19 mouse cellular contexts compared by ENCODE assay signal in the genomic region with DNA sequence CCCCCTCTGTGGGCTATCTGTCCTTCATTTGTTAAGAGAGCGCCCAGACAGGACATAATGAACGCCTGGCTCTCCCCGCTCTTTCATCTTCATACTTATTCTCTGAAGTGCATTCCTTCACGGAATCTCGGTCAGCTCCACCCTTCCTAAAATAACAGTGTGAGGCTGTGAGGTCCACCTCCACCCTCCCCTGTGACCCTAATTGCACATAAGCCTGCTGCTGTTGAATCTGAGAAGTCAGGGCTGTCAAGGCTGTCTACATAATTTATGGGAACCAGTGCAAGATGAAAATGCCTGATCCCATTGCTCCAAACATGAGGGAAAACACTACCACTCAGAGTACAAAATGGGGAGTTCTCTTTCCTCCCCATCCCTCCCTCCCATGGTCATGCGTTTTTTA. TPM values are rescaled to one million over a fixed set of nuclear protein-coding genes. Genes with fewer than 3 reads are reported as not detected.
DNase-seq lines count a peak whose midpoint lies in the region; ATAC-seq lines count a peak whose summit lies in the region.
"Had no signal": no experiment of that assay in that cellular context is flagged by ENCODE, and none has a peak within 500 bp of the region (broad histone marks: within the 10 kb centered on the region; RNA-seq: fewer than 3 reads in every experiment).

No protein-coding gene starts in this region.

- H3K4me3 ChIP-seq in kidney, embryonic 15.5 days (replicated peaks), result no peak overlapping the region
- H3K4me3 ChIP-seq in neural tube, embryonic 15.5 days (replicated peaks), result no peak overlapping the region
- H3K4me3 ChIP-seq in hindbrain, embryonic 11.5 days (ENCODE audit: low read depth, low read length), result no peak overlapping the region
- H3K4me3 ChIP-seq: forebrain, embryonic 10.5 days; limb, embryonic 12.5 days; liver, embryonic 15.5 days had no signal

- no peaks in the 10 kb centered on the region for H3K36me3 ChIP-seq in kidney, embryonic 15.5 days
- no peaks in the 10 kb centered on the region for H3K36me3 ChIP-seq in neural tube, embryonic 15.5 days
- no peaks in the 10 kb centered on the region for H3K36me3 ChIP-seq in hindbrain, embryonic 11.5 days (ENCODE audit: control insufficient read depth, insufficient read depth, low read length)
- H3K36me3 ChIP-seq: forebrain, embryonic 10.5 days; limb, embryonic 12.5 days; liver, embryonic 15.5 days had no signal

- H3K4me1 ChIP-seq in kidney, embryonic 15.5 days, result peaks cover 16% of the 10 kb centered on the region
- no peaks in the 10 kb centered on the region for H3K4me1 ChIP-seq in neural tube, embryonic 15.5 days
- H3K4me1 ChIP-seq in hindbrain, embryonic 11.5 days (replicated peaks; ENCODE audit: control insufficient read depth, insufficient read depth, low read length), result no peaks in the 10 kb centered on the region

- 17% methylated on average over 6 of the region's 6 CpGs for WGBS in kidney, embryonic 15.5 days
- WGBS in neural tube, embryonic 15.5 days, result 72% methylated on average over 6 of the region's 6 CpGs
- 42% methylated on average over 6 of the region's 6 CpGs for WGBS in hindbrain, embryonic 11.5 days

- H3K27ac ChIP-seq in kidney, embryonic 15.5 days, result no peak overlapping the region
- H3K27ac ChIP-seq in neural tube, embryonic 15.5 days (replicated peaks), result no peak overlapping the region
- no peak overlapping the region for H3K27ac ChIP-seq in hindbrain, embryonic 11.5 days (ENCODE audit: low read depth, low read length)
- H3K27ac ChIP-seq: forebrain, embryonic 10.5 days; hindbrain, postnatal 0 days; limb, embryonic 12.5 days; liver, embryonic 15.5 days had no signal

- peak; percentile 90 for ATAC-seq in kidney, embryonic 15.5 days (replicated peaks; ENCODE audit: low FRiP score)
- ATAC-seq in neural tube, embryonic 15.5 days (ENCODE audit: low FRiP score), result no peak
- ATAC-seq in hindbrain, embryonic 11.5 days (ENCODE audit: low FRiP score), result no peak
- ATAC-seq: hindbrain, postnatal 0 days had no signal

- no peak for DNase-seq in kidney, postnatal 10 days
- DNase-seq in neural tube, embryonic 10.5 days (ENCODE audit: extremely low spot score, low spot score), result peak; percentile 36
- DNase-seq in forelimb bud, embryonic 11.5 days (ENCODE audit: low read depth, low spot score), result peak; percentile 59
- no peak for DNase-seq in urinary bladder, postnatal 4 days (ENCODE audit: low spot score in 2 of 2)
- no peak for DNase-seq in hindbrain, embryonic 11.5 days (ENCODE audit: low spot score)
- DNase-seq in gastrocnemius, postnatal 25 days, result no peak
- DNase-seq: adrenal gland, postnatal 10 days; cerebellum, adult 2 months; gastrocnemius, postnatal 14 days; heart, postnatal 14 days; layer of hippocampus, postnatal 36 days; spleen, adult 18-20 months; thymus, postnatal 4 days had no signal

- no peak overlapping the region for H3K9ac ChIP-seq in kidney, embryonic 15.5 days
- no peak overlapping the region for H3K9ac ChIP-seq in neural tube, embryonic 15.5 days (replicated peaks)
- H3K9ac ChIP-seq in hindbrain, embryonic 11.5 days (ENCODE audit: low read depth, low read length), result no peak overlapping the region
- H3K9ac ChIP-seq: limb, embryonic 12.5 days; liver, embryonic 15.5 days had no signal

- H3K9me3 ChIP-seq in kidney, embryonic 15.5 days (replicated peaks), result 0 out of 2 replicates have a peak, but pooled peaks cover 3% of the 10 kb centered on the region
- H3K9me3 ChIP-seq in neural tube, embryonic 15.5 days (replicated peaks), result no peaks in the 10 kb centered on the region
- no peaks in the 10 kb centered on the region for H3K9me3 ChIP-seq in hindbrain, embryonic 11.5 days (ENCODE audit: control insufficient read depth, low read length)
- H3K9me3 ChIP-seq: liver, embryonic 15.5 days had no signal

- H3K27me3 ChIP-seq in kidney, embryonic 15.5 days, result no peaks in the 10 kb centered on the region
- H3K27me3 ChIP-seq in neural tube, embryonic 15.5 days (replicated peaks), result no peaks in the 10 kb centered on the region
- no peaks in the 10 kb centered on the region for H3K27me3 ChIP-seq in hindbrain, embryonic 11.5 days (ENCODE audit: control insufficient read depth, insufficient read depth, low read length)
- H3K27me3 ChIP-seq: limb, embryonic 12.5 days; liver, embryonic 15.5 days had no signal

- H3K4me2 ChIP-seq in kidney, embryonic 15.5 days, result peak overlapping the region; percentile 36; the same call in 1 of the 2 replicates
- no peak overlapping the region for H3K4me2 ChIP-seq in neural tube, embryonic 15.5 days
- H3K4me2 ChIP-seq in hindbrain, embryonic 11.5 days (replicated peaks; ENCODE audit: low read depth, low read length), result no peak overlapping the region
- H3K4me2 ChIP-seq: limb, embryonic 12.5 days; liver, embryonic 15.5 days had no signal

RNA-seq across cellular contexts. Expression of a gene that starts 19.0 kb away (rescaled TPM):
- 39.3 and 40.5 TPM in 2 replicates for polyA plus RNA-seq in kidney, embryonic 15.5 days (2015; fragmentation: Nextera tagmentation; extraction: Ambion mirVana)
- 19.5 and 26.1 TPM in 2 replicates for polyA plus RNA-seq in neural tube, embryonic 15.5 days (2015; fragmentation: Nextera tagmentation; extraction: Ambion mirVana)
- polyA plus RNA-seq in hindbrain, embryonic 11.5 days (2014; fragmentation: Nextera tagmentation; extraction: Ambion mirVana), result 39.1 and 45.2 TPM in 2 replicates
- 10 to 100 TPM; 36.3 to 50.5 TPM for total RNA-seq in gastrocnemius, postnatal 25 days (2021)

Comparison
In these comparisons a context has a peak if more than half of its experiments do, and no peak if none do; other contexts are left out.
1. DNase-seq: peak in neural tube, embryonic 10.5 days (single experiment) and forelimb bud, embryonic 11.5 days (single experiment); none in kidney, postnatal 10 days (single experiment), urinary bladder, postnatal 4 days (0 of 2), hindbrain, embryonic 11.5 days (single experiment) and gastrocnemius, postnatal 25 days (single experiment).